Mouse (Mus musculus) mature B cell (primary cell): ENCODE measurements around the gene Rhbdf2.
"Not testable (repeated sequence)": the region's sequence is repeated elsewhere in the genome, so short reads cannot be mapped to it uniquely, and the experiment has no call there.

Experiments used
- in situ Hi-C: fragments of 300-500 bp; cut with MboI; formaldehyde crosslinking; loops from 2 replicates; pipeline ENCODE4 v1.14.3; 2019

Gene Rhbdf2

GRCm38 (mm10) chr11:116620073-116620472, 6.7 kb downstream of the Rhbdf2 start:
- in situ Hi-C loops = no loop called here

GRCm38 (mm10) chr11:116619561-116619960, 7.3 kb downstream of the Rhbdf2 start:
- in situ Hi-C loops = no loop called here

- in situ Hi-C loops = no loop called here
These were observed 7.7 kb downstream of the Rhbdf2 start for GRCm38 (mm10) chr11:116619156-116619555.

GRCm38 (mm10) chr11:116618666-116619065, 8.2 kb downstream of the Rhbdf2 start:
- in situ Hi-C loops = no loop called here

GRCm38 (mm10) chr11:116617641-116618040, 9.2 kb downstream of the Rhbdf2 start:
- in situ Hi-C loops = no loop called here

- in situ Hi-C loops = no loop called here
These were observed 10.2 kb downstream of the Rhbdf2 start for GRCm38 (mm10) chr11:116616438-116617118.

- in situ Hi-C loops = no loop called here
These were observed 10.9 kb downstream of the Rhbdf2 start for GRCm38 (mm10) chr11:116615735-116616437.

- in situ Hi-C loops = no loop called here
These were observed 13.6 kb downstream of the Rhbdf2 start for GRCm38 (mm10) chr11:116613234-116613633.

GRCm38 (mm10) chr11:116612554-116612953, 14.3 kb downstream of the Rhbdf2 start:
- in situ Hi-C loops = no loop called here

GRCm38 (mm10) chr11:116611883-116612282, 14.9 kb downstream of the Rhbdf2 start:
- in situ Hi-C loops = no loop called here

GRCm38 (mm10) chr11:116611168-116611567, 15.7 kb downstream of the Rhbdf2 start:
- in situ Hi-C loops = not testable (repeated sequence)

GRCm38 (mm10) chr11:116609965-116610630, 16.7 kb downstream of the Rhbdf2 start:
- in situ Hi-C loops = no loop called here

GRCm38 (mm10) chr11:116607717-116608116, 19.1 kb downstream of the Rhbdf2 start:
- in situ Hi-C loops = no loop called here

- in situ Hi-C loops = no loop called here
These were observed 22.7 kb downstream of the Rhbdf2 start for GRCm38 (mm10) chr11:116604097-116604496.

- in situ Hi-C loops = no loop called here
These were observed 23.5 kb downstream of the Rhbdf2 start for GRCm38 (mm10) chr11:116603339-116603738.

GRCm38 (mm10) chr11:116602043-116602442, 24.8 kb downstream of the Rhbdf2 start:
- in situ Hi-C loops = no loop called here

- in situ Hi-C loops = no loop called here
These were observed 25.7 kb downstream of the Rhbdf2 start for GRCm38 (mm10) chr11:116601166-116601565.

GRCm38 (mm10) chr11:116599230-116599629, 27.6 kb downstream of the Rhbdf2 start:
- in situ Hi-C loops = no loop called here

GRCm38 (mm10) chr11:116598193-116598592, 28.6 kb downstream of the Rhbdf2 start:
- in situ Hi-C loops = no loop called here

GRCm38 (mm10) chr11:116596766-116597165, 30.1 kb downstream of the Rhbdf2 start:
- in situ Hi-C loops = no loop called here

- in situ Hi-C loops = loop anchor here (5.0 kb wide), 1 partner anchor 34 kb away; the partner anchor contains the start of gene Rhbdf2
These were observed 33.5 kb downstream of the Rhbdf2 start for GRCm38 (mm10) chr11:116593345-116593744.

GRCm38 (mm10) chr11:116592428-116592827, 34.4 kb downstream of the Rhbdf2 start:
- in situ Hi-C loops = loop anchor here (5.0 kb wide), 1 partner anchor 35 kb away; the partner anchor contains the start of gene Rhbdf2

GRCm38 (mm10) chr11:116591621-116592020, 35.2 kb downstream of the Rhbdf2 start:
- in situ Hi-C loops = loop anchor here (5.0 kb wide), 1 partner anchor 36 kb away; the partner anchor contains the start of gene Rhbdf2
